12 mouse cellular contexts compared by ENCODE assay signal in the genomic region with DNA sequence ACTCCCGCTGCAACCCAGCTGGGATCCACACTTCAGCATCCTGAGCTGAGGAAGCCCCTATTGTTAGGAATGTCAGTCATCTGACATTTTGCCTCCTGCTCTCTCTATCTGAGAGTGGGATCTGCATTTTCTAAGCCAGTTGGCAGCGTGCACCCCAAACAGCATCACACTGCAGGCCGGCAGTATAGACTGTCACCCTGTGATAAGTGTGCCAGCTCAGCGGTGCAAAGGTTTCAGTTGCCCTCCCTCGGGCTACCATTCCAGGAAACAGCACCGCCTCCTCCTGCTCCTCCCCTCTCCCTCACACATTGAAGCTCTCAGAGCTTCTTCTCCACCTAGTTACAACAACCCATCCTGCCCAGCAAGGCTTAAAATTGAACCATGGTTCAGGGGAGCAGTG.
DNase-seq lines count a peak whose midpoint lies in the region; ATAC-seq and TF ChIP-seq lines count a peak whose summit lies in the region.
"Had no signal": no experiment of that assay in that cellular context is flagged by ENCODE, and none has a peak within 500 bp of the region (broad histone marks: within the 10 kb centered on the region; RNA-seq: fewer than 3 reads in every experiment).

No protein-coding gene starts in this region.

- H3K27me3 ChIP-seq in kidney, adult 2 months (replicated peaks; ENCODE audit: control insufficient read depth, insufficient read depth, low read length): no peaks in the 10 kb centered on the region
- H3K27me3 ChIP-seq in embryonic facial prominence, embryonic 12.5 days: no peaks in the 10 kb centered on the region
- no peaks in the 10 kb centered on the region for H3K27me3 ChIP-seq in forebrain, postnatal 0 days (ENCODE audit: insufficient read depth, low read length)
- H3K27me3 ChIP-seq: limb, embryonic 15.5 days had no signal

- no peaks in the 10 kb centered on the region for H3K9me3 ChIP-seq in embryonic facial prominence, embryonic 12.5 days
- H3K9me3 ChIP-seq in forebrain, postnatal 0 days (ENCODE audit: low read length): no peaks in the 10 kb centered on the region
- H3K9me3 ChIP-seq: limb, embryonic 15.5 days had no signal

- no peaks in the 10 kb centered on the region for H3K36me3 ChIP-seq in kidney, adult 2 months (ENCODE audit: control insufficient read depth, insufficient read depth, low read length)
- no peaks in the 10 kb centered on the region for H3K36me3 ChIP-seq in embryonic facial prominence, embryonic 12.5 days
- no peaks in the 10 kb centered on the region for H3K36me3 ChIP-seq in forebrain, postnatal 0 days (ENCODE audit: insufficient read depth)
- H3K36me3 ChIP-seq: G1E; limb, embryonic 15.5 days had no signal

- no peak overlapping the region for H3K27ac ChIP-seq in kidney, adult 2 months (ENCODE audit: insufficient read depth, low read depth, low read length)
- peak overlapping the region; percentile 67 for H3K27ac ChIP-seq in embryonic facial prominence, embryonic 12.5 days
- no peak overlapping the region for H3K27ac ChIP-seq in forebrain, postnatal 0 days (ENCODE audit: low read depth, low read length)
- H3K27ac ChIP-seq: limb, embryonic 15.5 days; macrophage had no signal

- TF ChIP-seq POLR2A in kidney, adult 2 months (IDR thresholded peaks at IDR 0.05; ENCODE audit: low read depth, low read length): no peak

- 25% methylated on average over 6 of the region's 6 CpGs for WGBS in kidney, adult 2 months
- WGBS in embryonic facial prominence, embryonic 12.5 days: 15% methylated on average over 6 of the region's 6 CpGs
- WGBS in forebrain, postnatal 0 days: 22% methylated on average over 6 of the region's 6 CpGs

- TF ChIP-seq CTCF in kidney, adult 2 months (conservative IDR thresholded peaks at IDR 0.05; ENCODE audit: insufficient read depth, insufficient read length, low read depth, low read length): no peak
- no peak for TF ChIP-seq CTCF in forebrain, postnatal 0 days (IDR thresholded peaks at IDR 0.05; ENCODE audit: low read depth)

- no peak overlapping the region for H3K4me3 ChIP-seq in kidney, adult 2 months (ENCODE audit: insufficient read depth, low read depth, low read length)
- H3K4me3 ChIP-seq in embryonic facial prominence, embryonic 12.5 days: no peak overlapping the region
- no peak overlapping the region for H3K4me3 ChIP-seq in forebrain, postnatal 0 days (ENCODE audit: low read depth, low read length)
- H3K4me3 ChIP-seq: limb, embryonic 15.5 days had no signal

- DNase-seq in kidney, adult 2 months: peak; percentile 60
- DNase-seq in kidney, adult 11 months: no peak
- DNase-seq in forebrain, postnatal 0 days: no peak
- DNase-seq in adipocyte (ENCODE audit: low spot score): no peak
- DNase-seq in right cerebral cortex, adult 18-20 months: no peak
- DNase-seq: adrenal gland, adult 8-10 months; cerebellum, adult 9-11 months had no signal

- H3K9ac ChIP-seq in embryonic facial prominence, embryonic 12.5 days: no peak overlapping the region
- H3K9ac ChIP-seq in forebrain, postnatal 0 days: no peak overlapping the region
- H3K9ac ChIP-seq: limb, embryonic 15.5 days had no signal

- H3K4me1 ChIP-seq in kidney, adult 2 months (ENCODE audit: control insufficient read depth, insufficient read depth, low read length): peaks cover 4% of the 10 kb centered on the region; the same call in 1 of the 2 replicates
- peaks cover 34% of the 10 kb centered on the region for H3K4me1 ChIP-seq in embryonic facial prominence, embryonic 12.5 days
- H3K4me1 ChIP-seq in forebrain, postnatal 0 days (ENCODE audit: insufficient read depth): no peaks in the 10 kb centered on the region; the same call in 1 of the 2 replicates

- H3K4me2 ChIP-seq in embryonic facial prominence, embryonic 12.5 days (replicated peaks): 0 out of 2 replicates have a peak overlapping the region, but pooled peaks have one; percentile 24
- no peak overlapping the region for H3K4me2 ChIP-seq in forebrain, postnatal 0 days (ENCODE audit: low read depth)
- H3K4me2 ChIP-seq: limb, embryonic 15.5 days had no signal

- ATAC-seq in embryonic facial prominence, embryonic 12.5 days (ENCODE audit: insufficient number of reproducible peaks, insufficient read depth, low FRiP score, low TSS enrichment): no peak
- peak; percentile 53; the same call in 1 of the 2 replicates for ATAC-seq in forebrain, postnatal 0 days
- peak; percentile 71 for ATAC-seq in megakaryocyte progenitor cell, adult 5-6 weeks (replicated peaks; ENCODE audit: poor library complexity)
